Mouse (Mus musculus) cerebellum, adult 2 months (tissue): Measurements from ENCODE around the gene Olfr322.

Experiments used
- CTCF ChIP-seq: fragments of 200-500 bp; IDR thresholded peaks from 2 replicates; pipeline ENCODE4 v1.5.1; 2011; ENCODE audit warnings: low read depth, mild to moderate bottlenecking, control low read depth, low read length, moderate library complexity, borderline replicate concordance; ENCODE audit not compliant: insufficient read depth
- POLR2A ChIP-seq: fragments of 200-500 bp; IDR thresholded peaks from 2 replicates; pipeline ENCODE4 v1.6.1; 2011; ENCODE audit warnings: low read length, control low read depth, borderline replicate concordance; ENCODE audit not compliant: insufficient read depth

DNA sequence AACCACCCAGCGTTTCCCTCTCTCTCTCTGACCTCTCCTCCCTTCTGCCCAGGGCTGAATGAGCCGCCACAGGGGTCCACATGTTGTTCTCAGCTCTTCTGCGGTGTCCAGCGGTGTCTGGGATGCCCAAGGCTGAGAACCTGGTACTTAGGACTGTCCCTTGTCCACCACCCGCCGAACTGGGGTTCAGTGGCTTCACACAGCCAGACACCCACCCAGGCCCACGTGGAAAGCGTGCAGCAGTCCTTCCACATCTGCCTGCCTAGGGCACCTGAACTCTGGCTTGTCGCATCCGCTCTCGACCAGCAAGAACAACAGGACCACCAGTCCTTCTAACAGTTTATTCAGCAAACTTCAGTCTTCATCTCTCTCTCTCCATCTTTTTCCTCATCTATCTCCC lies 50.5 kb downstream of the Olfr322 start:
- TF ChIP-seq CTCF (no peak), POLR2A (no peak)
